Mouse (Mus musculus): ENCODE data around the gene Stxbp4. TPM values are rescaled to one million over a fixed set of nuclear protein-coding genes. Genes with fewer than 3 reads are reported as not detected.

Gene Stxbp4
- polyA plus RNA-seq, 1 experiment from 2014 or later: 37.6 TPM

- 86% methylated on average over 2 of the region's 2 CpGs for WGBS
- no peak overlapping the region for H3K27ac ChIP-seq (replicated peaks)
- no peak for DNase-seq (ENCODE audit: low spot score)
- H3K4me3 ChIP-seq: no peak overlapping the region
- H3K4me1 ChIP-seq: peaks cover 14% of the 10 kb centered on the region
- H3K9me3 ChIP-seq (replicated peaks): no peaks in the 10 kb centered on the region
- peaks cover 21% of the 10 kb centered on the region for H3K36me3 ChIP-seq
- no peaks in the 10 kb centered on the region for H3K27me3 ChIP-seq (ENCODE audit: low read depth, poor library complexity, severe bottlenecking)
These were observed 5.4 kb downstream of the Stxbp4 start for GRCm38 (mm10) chr11:90632480-90632879.

GRCm38 (mm10) chr11:90627751-90628150, 10.1 kb downstream of the Stxbp4 start:
- H3K27me3 ChIP-seq (ENCODE audit: low read depth, poor library complexity, severe bottlenecking): no peaks in the 10 kb centered on the region
- H3K4me3 ChIP-seq: no peak overlapping the region
- DNase-seq (ENCODE audit: low spot score): no peak
- WGBS: 92% methylated on average over 1 of the region's 1 CpGs
- peaks cover 18% of the 10 kb centered on the region for H3K36me3 ChIP-seq
- H3K4me1 ChIP-seq: no peaks in the 10 kb centered on the region
- no peak overlapping the region for H3K27ac ChIP-seq (replicated peaks)
- H3K9me3 ChIP-seq (replicated peaks): no peaks in the 10 kb centered on the region

- Histone ChIP-seq H3K4me1 (no peaks in the 10 kb centered on the region), H3K4me3 (no peak overlapping the region), H3K36me3 (peaks cover 26% of the 10 kb centered on the region), H3K27ac (replicated peaks) (no peak overlapping the region), H3K27me3 (ENCODE audit: low read depth, poor library complexity, severe bottlenecking) (no peaks in the 10 kb centered on the region), H3K9me3 (replicated peaks) (no peaks in the 10 kb centered on the region)
- DNase-seq (ENCODE audit: low spot score): no peak
- WGBS: 90% methylated on average over 1 of the region's 1 CpGs
These were observed 12.7 kb downstream of the Stxbp4 start for GRCm38 (mm10) chr11:90625174-90625573.

- H3K9me3 ChIP-seq (replicated peaks): no peaks in the 10 kb centered on the region
- no peaks in the 10 kb centered on the region for H3K4me1 ChIP-seq
- WGBS: 53% methylated on average over 6 of the region's 6 CpGs
- H3K27me3 ChIP-seq (ENCODE audit: low read depth, poor library complexity, severe bottlenecking): no peaks in the 10 kb centered on the region
- H3K4me3 ChIP-seq: no peak overlapping the region
- H3K27ac ChIP-seq (replicated peaks): no peak overlapping the region
- DNase-seq (ENCODE audit: low spot score): no peak
- H3K36me3 ChIP-seq: peaks cover 26% of the 10 kb centered on the region
These were observed 14.4 kb downstream of the Stxbp4 start for GRCm38 (mm10) chr11:90623477-90623876.

DNA sequence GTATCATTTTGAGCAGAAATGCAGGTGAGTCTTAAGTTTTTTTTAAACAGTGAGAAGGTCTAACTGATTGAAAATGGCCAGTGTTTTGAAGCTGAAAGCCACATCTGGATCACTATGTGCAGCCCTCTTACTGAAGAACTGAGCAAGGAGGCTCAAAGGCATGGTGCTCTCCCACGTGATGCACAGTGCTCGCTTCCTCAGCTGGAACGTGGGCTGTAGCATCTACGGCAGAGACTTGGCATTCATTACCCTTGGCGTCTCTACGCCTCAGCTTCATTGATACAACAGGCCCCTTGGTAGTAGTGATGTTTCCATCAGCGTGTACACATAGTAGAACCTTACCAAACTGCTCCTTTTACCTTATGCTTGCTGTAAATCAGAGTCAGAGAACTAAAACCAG, 15.4 kb downstream of the Stxbp4 start:
- Histone ChIP-seq H3K4me1 (no peaks in the 10 kb centered on the region), H3K4me3 (no peak overlapping the region), H3K36me3 (peaks cover 36% of the 10 kb centered on the region), H3K9me3 (replicated peaks) (no peaks in the 10 kb centered on the region), H3K27ac (replicated peaks) (no peak overlapping the region), H3K27me3 (ENCODE audit: low read depth, poor library complexity, severe bottlenecking) (no peaks in the 10 kb centered on the region)
- WGBS: 90% methylated on average over 7 of the region's 7 CpGs
- no peak for DNase-seq (ENCODE audit: low spot score)

- Histone ChIP-seq H3K4me1 (no peaks in the 10 kb centered on the region), H3K4me3 (no peak overlapping the region), H3K9me3 (replicated peaks) (no peaks in the 10 kb centered on the region), H3K27ac (replicated peaks) (no peak overlapping the region), H3K36me3 (peaks cover 39% of the 10 kb centered on the region), H3K27me3 (ENCODE audit: low read depth, poor library complexity, severe bottlenecking) (no peaks in the 10 kb centered on the region)
- 89% methylated on average over 12 of the region's 12 CpGs for WGBS
- no peak for DNase-seq (ENCODE audit: low spot score)
These were observed 15.8 kb downstream of the Stxbp4 start for GRCm38 (mm10) chr11:90622044-90622443.

GRCm38 (mm10) chr11:90616431-90616830, 21.5 kb downstream of the Stxbp4 start:
- no peak overlapping the region for H3K4me3 ChIP-seq
- H3K9me3 ChIP-seq (replicated peaks): no peaks in the 10 kb centered on the region
- no peaks in the 10 kb centered on the region for H3K4me1 ChIP-seq
- H3K27ac ChIP-seq (replicated peaks): no peak overlapping the region
- peaks cover 68% of the 10 kb centered on the region for H3K36me3 ChIP-seq
- no peaks in the 10 kb centered on the region for H3K27me3 ChIP-seq (ENCODE audit: low read depth, poor library complexity, severe bottlenecking)
- DNase-seq (ENCODE audit: low spot score): no peak

- Histone ChIP-seq H3K36me3 (peaks cover 63% of the 10 kb centered on the region), H3K27me3 (ENCODE audit: low read depth, poor library complexity, severe bottlenecking) (no peaks in the 10 kb centered on the region), H3K4me1 (no peaks in the 10 kb centered on the region), H3K9me3 (replicated peaks) (no peaks in the 10 kb centered on the region), H3K27ac (replicated peaks) (no peak overlapping the region), H3K4me3 (no peak overlapping the region)
- DNase-seq (ENCODE audit: low spot score): no peak
- WGBS: 93% methylated on average over 6 of the region's 6 CpGs
These were observed 23.1 kb downstream of the Stxbp4 start for GRCm38 (mm10) chr11:90614743-90615142.

GRCm38 (mm10) chr11:90612118-90612517, 25.8 kb downstream of the Stxbp4 start:
- no peak for DNase-seq (ENCODE audit: low spot score)
- Histone ChIP-seq H3K27ac (replicated peaks) (no peak overlapping the region), H3K36me3 (peaks cover 62% of the 10 kb centered on the region)

DNA sequence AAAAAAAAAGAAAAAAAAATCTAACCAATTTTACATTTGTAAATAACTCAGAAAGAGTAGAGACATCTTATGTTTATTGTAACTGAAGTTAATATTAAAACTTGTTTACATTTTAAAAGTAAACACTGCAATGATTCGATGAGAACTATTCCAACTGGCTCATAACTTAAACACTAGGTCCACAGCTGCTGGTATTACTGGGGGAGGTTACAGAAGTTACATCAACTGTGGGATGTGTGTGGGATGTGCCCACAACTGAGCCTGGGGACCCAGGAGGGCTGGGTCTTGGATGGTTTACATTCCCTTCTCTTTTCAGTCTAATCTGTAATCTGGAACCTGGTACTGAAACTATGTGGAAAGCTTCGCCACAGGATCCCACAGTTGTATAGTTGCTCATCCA, 34.8 kb downstream of the Stxbp4 start:
- no peaks in the 10 kb centered on the region for H3K27me3 ChIP-seq (ENCODE audit: low read depth, poor library complexity, severe bottlenecking)
- H3K4me3 ChIP-seq: no peak overlapping the region
- H3K4me1 ChIP-seq: no peaks in the 10 kb centered on the region
- DNase-seq (ENCODE audit: low spot score): no peak
- peaks cover 85% of the 10 kb centered on the region for H3K36me3 ChIP-seq
- no peak overlapping the region for H3K27ac ChIP-seq (replicated peaks)
- WGBS: 92% methylated on average over 2 of the region's 2 CpGs
- H3K9me3 ChIP-seq (replicated peaks): no peaks in the 10 kb centered on the region

More at GRCm38 (mm10) chr11:90612118-90612517, 25.8 kb downstream of the Stxbp4 start:
- Histone ChIP-seq H3K27me3 (ENCODE audit: low read depth, poor library complexity, severe bottlenecking) (no peaks in the 10 kb centered on the region), H3K9me3 (replicated peaks) (no peaks in the 10 kb centered on the region), H3K4me1 (no peaks in the 10 kb centered on the region), H3K4me3 (no peak overlapping the region)

DNA sequence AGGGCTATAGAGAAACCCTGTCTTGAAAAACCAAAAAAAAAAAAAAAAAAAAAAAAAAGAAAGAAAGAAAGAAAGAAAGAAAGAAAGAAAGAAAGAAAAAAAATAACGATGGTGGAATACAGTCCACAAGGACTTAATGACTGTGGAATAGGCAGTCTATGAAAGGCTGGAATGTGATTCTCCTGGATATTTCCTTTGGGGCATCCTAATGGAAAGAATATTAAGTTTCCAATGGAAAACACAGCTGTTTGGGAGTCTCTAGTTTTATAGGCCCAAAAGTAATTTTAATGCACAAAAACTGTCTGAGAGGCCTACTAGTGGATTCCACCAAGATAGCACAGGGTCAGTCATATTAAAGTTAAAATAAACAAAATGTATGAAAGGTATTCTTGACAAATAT, 42.1 kb downstream of the Stxbp4 start:
- H3K9me3 ChIP-seq (replicated peaks): 0 out of 2 replicates have a peak, but pooled peaks cover 3% of the 10 kb centered on the region
- no peak for DNase-seq (ENCODE audit: low spot score)
- 100% methylated on average over 1 of the region's 1 CpGs for WGBS
- no peaks in the 10 kb centered on the region for H3K4me1 ChIP-seq
- peaks cover 80% of the 10 kb centered on the region for H3K36me3 ChIP-seq
- H3K27me3 ChIP-seq (ENCODE audit: low read depth, poor library complexity, severe bottlenecking): no peaks in the 10 kb centered on the region
- no peak overlapping the region for H3K4me3 ChIP-seq
- no peak overlapping the region for H3K27ac ChIP-seq (replicated peaks)

DNA sequence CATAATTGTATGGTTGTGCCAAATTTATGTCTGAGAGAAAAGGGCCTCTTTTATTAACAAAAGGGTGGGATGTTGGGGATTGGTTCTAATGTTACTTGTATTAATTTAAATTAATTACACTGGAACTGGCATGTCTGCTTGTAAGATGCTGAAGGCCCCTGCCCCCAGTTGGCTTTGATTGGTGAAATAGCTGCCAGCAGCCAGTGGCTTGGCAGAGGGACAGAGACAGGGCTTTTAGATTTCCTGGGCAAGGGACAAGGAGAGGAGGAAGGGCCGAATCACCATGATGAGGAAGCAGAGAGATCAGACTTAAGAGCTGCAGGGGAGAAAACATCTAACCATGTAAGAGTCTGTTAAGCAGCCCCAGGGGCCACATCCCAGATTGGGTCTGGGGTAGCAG, 46.9 kb downstream of the Stxbp4 start:
- DNase-seq (ENCODE audit: low spot score): no peak
- Histone ChIP-seq H3K27ac (replicated peaks) (no peak overlapping the region), H3K4me3 (no peak overlapping the region), H3K9me3 (replicated peaks) (0 out of 2 replicates have a peak, but pooled peaks cover 3% of the 10 kb centered on the region), H3K27me3 (ENCODE audit: low read depth, poor library complexity, severe bottlenecking) (no peaks in the 10 kb centered on the region), H3K36me3 (peaks cover 79% of the 10 kb centered on the region), H3K4me1 (no peaks in the 10 kb centered on the region)
- 100% methylated on average over 1 of the region's 1 CpGs for WGBS

- Histone ChIP-seq H3K27ac (replicated peaks) (no peak overlapping the region), H3K27me3 (ENCODE audit: low read depth, poor library complexity, severe bottlenecking) (no peaks in the 10 kb centered on the region), H3K4me3 (no peak overlapping the region), H3K9me3 (replicated peaks) (peaks cover 11% of the 10 kb centered on the region; the same call in 1 of the 2 replicates), H3K4me1 (no peaks in the 10 kb centered on the region), H3K36me3 (peaks cover 54% of the 10 kb centered on the region)
- DNase-seq (ENCODE audit: low spot score): no peak
- WGBS: 94% methylated on average over 8 of the region's 8 CpGs
These were observed 51.7 kb downstream of the Stxbp4 start for GRCm38 (mm10) chr11:90586203-90586602.

DNA sequence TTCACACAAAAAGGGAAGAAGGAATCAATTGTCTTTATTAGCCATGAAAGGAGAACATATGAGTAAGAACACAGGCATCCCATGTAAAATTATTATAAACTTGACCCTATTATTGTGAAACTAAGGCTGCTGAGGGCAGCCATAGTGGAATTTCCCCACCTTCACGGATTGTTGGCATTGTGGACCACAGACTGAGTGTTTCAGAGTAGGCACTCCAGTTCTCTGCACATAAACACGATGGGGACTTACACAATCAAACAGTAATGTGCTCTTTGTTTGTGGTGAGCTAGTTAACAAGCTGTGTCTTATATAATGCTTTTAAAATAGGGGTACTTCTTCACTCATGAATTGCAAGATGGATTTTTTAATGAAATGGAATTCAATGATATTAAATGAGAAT, 52.1 kb downstream of the Stxbp4 start:
- WGBS: 95% methylated on average over 2 of the region's 2 CpGs
- DNase-seq (ENCODE audit: low spot score): no peak
- Histone ChIP-seq H3K4me1 (no peaks in the 10 kb centered on the region), H3K27me3 (ENCODE audit: low read depth, poor library complexity, severe bottlenecking) (no peaks in the 10 kb centered on the region), H3K27ac (replicated peaks) (no peak overlapping the region), H3K4me3 (no peak overlapping the region), H3K9me3 (replicated peaks) (peaks cover 8% of the 10 kb centered on the region; the same call in 1 of the 2 replicates), H3K36me3 (peaks cover 49% of the 10 kb centered on the region)

All from midbrain, embryonic 10.5 days (tissue).